Mouse (Mus musculus) right cerebral cortex, postnatal 25 days (tissue): Measurements from ENCODE around the gene Ftl1.

Source experiments
- DNase-seq: peaks from one replicate; pipeline ENCODE4 v3.0.0; 2022

Ftl1 gene

GRCm38 (mm10) chr7:45449974-45450373 is 9.7 kb downstream of the Ftl1 start:
- no peak for DNase-seq

DNA sequence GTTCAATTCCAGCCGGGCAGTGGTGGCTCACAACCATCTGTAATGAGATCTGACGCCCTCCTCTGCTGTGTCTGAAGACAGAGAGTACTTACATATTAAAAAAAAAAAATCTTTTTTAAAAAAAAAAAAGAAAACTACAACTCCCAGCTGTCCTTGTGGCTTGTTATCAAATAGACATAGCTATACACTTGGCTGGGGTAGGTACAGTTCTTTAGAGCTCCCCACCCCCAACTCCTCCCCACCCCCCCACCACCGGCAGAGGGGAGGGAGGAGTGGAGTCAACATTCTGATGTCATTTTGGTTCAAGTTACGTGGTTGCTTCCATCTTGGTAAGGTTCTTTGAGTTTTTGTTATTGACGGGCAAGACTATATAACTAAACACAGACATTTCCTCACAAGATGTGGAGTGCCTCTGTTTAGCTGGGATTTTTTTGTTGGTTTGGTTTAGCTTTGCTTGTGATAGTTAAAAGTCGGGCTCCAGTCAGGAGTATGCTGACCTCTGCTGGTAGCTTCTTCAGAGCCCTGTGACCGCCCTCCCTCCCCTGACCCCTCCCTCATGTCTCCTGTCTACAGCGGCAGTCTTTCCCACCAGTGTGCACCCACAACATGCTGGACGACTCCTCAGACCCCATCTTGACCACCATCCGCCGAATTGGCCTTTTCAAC is 12.2 kb downstream of the Ftl1 start:
- no peak for DNase-seq

DNA sequence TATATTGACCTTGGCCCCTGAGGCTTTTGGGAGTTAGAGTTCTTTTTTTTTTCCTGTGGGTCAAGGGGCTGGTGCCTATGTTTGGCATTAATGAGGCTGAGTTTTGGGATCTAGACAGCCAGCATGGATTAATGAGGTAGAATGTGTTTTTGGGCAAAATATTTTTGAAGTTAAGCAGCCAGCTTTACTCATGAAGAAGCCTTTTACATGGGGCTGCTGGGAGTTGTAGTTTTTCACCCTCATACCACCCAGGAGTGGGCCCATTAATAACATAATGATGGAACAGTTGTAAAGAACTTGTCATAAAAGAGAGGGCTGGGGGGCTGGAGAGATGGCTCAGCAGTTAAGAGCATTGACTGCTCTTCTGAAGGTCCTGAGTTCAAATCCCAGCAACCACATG is 13.1 kb downstream of the Ftl1 start:
- no peak for DNase-seq

DNA sequence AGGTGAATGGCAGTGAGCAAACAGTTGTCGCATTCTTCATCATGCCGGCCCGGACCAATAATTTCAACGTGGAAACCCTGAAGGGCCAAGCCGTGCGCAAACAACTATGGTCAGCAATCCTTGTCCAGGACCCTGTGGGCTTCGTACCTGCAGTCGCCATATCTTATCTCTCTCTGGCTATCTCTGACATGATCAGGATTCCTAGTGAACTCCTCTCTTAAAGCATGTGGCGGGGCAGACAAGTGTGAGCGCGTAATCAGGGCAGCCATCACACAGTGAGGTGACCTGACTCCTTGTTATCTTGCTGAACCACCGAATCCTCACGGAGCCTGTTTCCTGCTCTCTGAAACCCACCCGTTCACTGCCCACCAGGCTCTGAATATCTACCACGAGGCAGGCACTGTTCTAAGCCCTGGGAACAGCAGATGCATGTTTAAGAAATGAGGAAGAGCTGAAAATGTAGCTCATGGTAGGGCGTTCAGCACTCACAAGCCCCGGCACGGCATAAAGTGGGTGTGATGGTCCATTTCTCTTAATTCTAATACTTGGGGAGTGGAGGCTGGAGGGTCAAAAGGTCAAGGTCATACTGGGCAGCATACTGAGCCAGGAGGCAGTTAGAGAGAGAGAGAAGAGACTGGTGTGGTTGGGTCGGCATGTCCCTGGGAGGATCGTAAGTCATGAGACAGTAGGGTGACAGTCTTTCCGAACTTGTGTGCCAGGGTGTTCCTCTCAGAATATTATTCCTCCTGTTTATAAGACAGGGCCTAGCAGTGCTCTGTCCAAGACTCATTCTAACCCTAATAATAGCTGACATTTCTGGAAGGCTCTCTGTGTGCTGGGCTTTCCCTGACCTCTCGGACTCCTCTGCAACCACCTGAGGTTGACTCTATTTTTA is 15.9 kb downstream of the Ftl1 start:
- DNase-seq = no peak

GRCm38 (mm10) chr7:45437521-45438276 is 22.0 kb downstream of the Ftl1 start, which contains the start of gene Ruvbl2:
Gene Ruvbl2, minus strand, starts transcription at chr7:45438096.
- no peak for DNase-seq

DNA sequence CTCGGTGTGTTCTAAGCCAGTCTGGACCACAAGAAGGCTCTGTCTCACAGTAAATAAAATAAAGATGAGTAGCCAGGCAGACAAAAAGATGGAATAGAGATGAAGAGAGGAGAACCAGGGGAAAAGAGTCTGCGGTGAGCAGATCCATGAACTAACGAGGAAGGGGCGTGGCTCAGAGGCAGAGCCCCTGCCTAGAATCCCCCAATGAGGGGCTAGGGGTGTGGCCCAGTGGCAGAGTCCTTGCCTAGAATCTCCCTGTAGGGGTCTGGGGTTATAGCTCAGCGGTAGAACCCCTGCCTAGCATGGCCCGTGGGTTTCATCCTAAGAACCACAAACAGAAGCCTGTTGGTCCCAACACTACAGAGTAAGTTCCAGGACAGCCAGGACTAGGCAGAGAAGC is 22.6 kb downstream of the Ftl1 start:
- no peak for DNase-seq

DNA sequence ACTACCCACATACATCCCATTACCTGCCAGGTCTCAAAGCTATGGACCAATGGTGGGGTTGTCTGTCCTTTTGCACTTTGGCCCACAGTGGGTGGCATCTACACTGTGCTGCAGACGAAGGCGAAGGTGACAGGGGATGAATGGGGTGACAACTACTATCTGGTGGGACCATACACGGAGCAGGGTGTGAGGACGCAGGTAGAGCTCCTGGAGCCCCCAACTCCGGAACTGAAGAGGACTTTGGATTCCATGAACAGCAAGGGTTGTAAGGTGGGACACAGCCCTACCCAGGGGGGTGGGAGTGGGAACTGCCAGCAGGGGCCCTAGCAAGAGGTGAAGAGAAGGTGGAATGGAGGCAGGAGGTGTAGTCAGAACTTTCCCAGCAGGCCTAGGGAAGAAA is 23.2 kb downstream of the Ftl1 start:
- DNase-seq = no peak

DNA sequence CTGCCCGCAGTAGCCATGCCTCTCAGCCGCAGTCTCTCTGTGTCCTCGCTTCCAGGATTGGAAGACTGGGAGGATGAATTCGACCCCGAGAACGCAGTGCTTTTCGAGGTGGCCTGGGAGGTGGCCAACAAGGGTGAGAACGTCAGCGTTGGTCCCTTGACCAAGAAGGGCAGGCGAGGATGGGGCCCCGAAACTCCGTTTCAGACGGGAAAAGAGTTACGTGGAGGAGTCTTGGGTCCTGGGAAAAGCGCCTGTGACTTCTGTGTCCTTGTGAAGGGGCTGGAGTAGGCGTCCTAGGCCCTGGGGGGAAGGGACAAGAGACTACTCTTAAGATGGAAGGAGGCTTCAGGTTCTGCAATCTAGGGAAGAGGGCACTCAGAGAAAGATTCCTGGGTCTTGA is 24.6 kb downstream of the Ftl1 start:
- DNase-seq = no peak

DNA sequence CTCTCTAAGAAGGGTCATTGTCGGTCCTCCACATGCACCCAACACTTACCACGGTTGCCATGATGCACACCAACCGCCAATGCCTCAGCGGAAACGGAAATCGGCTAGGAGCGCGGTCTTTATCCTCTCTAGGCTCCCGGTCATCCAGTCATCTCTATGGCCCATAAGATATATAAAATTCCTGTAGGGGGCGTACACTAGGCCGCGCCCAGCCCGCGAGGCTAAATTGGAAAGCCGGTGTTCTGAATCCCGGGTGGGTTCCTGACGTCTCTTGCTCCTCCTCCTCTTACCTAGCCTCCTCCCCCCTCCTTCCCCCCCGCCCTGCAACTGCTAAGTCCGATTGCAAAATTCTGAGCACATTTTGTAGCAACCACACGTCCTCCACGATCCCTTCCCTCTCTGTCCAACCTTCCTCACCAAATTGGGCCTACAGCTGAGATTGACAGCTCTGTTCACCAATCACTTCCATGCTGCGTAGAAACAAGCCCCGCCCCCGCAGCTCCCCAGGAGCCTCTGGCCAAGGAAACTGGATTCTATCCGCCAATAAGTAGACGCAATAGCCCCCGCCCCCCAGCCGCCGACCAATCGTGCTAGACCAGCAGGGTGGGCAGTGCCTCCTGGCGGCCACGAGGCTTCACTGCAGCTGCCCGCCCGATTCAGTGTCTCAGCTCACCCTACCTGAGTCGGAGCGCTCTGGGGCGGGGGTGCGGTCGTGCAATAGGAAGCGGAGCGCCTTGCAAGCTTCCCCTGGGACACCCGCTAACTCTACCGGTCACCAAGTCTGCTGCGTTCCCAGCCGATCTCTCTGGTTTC is 25.3 kb downstream of the Ftl1 start, which contains the start of gene Gys1:
Gene Gys1, plus strand, starts transcription at position 642 of the 813 bp plus-strand sequence.
- DNase-seq = peak; percentile 100

- no peak for DNase-seq
Observed at GRCm38 (mm10) chr7:45433835-45434202, 25.9 kb downstream of the Ftl1 start.

GRCm38 (mm10) chr7:45426556-45426955 is 33.1 kb downstream of the Ftl1 start:
- DNase-seq = no peak

GRCm38 (mm10) chr7:45421194-45421593 is 38.5 kb downstream of the Ftl1 start:
- DNase-seq = no peak

GRCm38 (mm10) chr7:45420615-45420919 is 39.1 kb downstream of the Ftl1 start, which contains the start of gene Lhb:
Gene Lhb, plus strand, starts transcription at chr7:45420820.
- DNase-seq = no peak

DNA sequence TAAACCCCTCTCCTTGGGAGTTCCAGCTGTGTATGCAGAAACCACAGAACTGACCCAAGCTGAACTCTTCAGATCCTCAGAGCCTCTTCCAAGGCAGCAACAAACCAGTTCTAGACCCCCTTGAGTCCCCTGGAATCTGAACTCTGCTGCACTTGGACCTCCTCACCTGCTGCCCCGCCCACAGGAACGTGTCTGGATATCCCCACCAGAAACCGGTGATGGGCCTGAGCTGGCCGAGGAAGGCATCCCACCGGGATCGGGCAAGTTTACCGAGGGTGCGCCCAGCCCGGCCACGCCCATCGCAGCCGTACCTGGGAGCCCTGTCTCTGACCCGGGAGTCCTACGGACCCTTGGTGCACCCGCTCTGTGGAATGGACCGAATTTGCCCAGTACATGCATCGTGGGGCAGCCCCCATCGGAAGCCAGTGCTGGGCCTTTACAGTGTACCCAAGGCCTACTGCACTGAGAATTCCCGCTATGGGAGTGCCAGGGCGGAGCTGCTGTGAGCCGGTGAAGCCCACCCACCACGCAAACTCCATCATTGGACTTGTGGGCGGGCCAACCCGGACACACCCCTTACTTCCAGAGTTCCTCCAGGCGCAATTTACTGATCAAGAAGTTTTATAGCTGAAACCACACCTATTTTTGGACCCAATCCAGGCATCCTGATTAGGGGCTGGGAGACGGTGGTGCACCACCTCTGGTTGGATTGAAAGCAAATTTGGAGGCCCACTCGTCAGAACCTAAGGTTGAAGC is 39.6 kb downstream of the Ftl1 start:
- no peak for DNase-seq

DNA sequence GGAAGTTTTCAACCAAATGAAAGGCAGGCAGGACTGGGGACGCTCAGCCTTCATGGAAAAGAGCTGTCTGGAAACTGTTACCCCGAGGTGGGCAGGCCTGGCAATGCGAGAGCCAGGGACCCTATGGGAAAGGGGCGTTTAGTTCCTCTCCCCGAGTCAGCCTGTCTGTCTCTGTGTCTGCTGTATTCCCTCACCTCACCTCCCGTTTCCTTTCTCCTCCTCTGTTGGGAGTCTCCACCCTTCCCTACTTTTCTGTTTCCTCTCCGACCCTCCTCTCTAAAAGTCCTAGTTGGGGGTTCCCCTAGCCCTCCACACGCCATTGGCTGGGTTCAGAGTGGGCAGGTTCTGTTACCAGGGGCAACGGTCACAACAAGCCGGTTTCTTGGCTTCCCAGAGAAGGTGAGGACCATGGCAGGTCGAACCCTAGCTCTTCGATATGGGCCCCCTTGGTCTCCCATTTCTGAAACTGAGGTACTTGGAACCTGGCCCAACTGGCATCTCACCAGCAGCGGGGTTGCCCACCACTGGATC is 41.7 kb downstream of the Ftl1 start:
- DNase-seq = no peak

DNA sequence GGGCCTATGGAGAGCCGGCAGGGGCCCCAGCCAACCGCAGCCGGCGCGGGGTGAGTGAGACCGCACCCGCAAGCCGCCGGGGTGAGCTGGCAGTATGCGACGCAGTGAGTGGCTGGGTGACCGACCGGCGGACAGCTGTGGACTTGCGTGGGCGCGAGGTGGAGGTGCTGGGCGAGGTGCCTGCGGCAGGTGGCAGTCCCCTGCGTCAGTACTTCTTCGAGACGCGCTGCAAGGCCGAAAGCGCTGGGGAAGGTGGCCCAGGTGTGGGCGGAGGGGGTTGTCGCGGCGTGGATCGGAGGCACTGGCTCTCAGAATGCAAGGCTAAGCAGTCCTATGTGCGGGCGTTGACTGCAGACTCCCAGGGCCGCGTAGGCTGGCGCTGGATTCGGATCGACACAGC is 44.0 kb downstream of the Ftl1 start:
- peak; percentile 45 for DNase-seq

DNA sequence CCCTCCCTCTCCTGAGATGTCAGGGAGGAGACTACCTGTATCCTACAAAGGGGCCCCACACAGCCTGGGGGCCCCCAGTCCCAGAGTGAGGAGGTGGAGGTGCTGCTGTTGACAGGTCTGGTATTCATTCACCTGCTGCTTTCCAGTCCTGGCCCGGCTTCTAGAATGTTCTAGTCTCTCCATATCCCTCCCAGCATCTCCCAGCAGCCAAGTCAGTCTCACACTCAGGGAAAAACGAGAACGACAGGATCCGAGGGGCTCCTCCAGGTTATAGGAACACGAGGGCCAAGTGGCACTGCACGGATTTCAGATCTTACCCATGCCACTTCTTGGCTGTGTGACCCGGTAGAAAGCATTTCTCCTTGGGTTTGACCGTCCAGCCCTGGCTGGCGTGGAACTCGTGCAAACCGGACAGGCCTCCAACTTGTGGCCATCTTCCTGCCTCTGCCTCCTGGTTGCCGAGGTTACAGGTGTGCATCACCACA is 44.9 kb downstream of the Ftl1 start:
- no peak for DNase-seq

DNA sequence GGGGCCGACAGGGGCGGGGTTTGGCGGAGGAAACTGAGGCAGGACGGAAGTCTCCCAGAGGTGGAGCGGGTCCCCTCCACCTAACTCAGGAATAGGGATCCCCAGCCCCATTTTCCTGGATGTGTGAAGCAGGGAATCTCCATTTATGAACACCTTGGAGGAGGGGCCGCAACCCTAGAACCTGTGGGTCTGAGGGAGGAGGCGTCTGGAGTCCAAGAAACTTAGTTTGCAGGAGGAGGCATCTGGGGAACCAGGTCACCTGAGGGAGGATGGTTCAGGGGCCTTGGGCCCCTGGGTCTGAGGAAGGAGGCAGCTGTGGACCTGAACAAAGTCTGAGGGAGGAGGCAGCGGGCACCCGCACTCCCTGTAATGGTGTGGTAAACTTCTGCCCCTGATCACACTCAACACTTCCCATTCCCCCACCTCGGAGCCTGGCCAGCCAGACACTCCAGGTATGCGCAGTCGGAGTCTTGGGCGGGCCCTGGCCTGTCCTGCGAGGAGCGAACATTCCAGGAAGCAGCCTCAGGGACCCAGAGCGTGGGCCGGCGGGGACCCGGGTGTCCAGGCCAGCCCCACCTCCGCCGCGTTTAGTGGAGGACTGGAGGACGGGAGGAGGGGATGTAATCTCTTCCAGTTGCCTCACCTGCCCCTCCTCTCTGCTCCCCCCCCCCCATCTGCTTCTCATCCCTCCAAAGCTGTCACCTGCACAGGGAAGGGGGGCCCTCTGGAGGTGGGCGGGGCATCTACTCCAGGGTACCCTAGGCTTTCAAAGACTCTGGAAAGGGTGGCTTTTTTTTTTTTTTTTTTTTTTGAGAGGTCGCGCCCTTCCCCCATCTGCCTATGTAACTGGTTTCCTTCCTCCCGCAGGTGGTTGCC is 45.6 kb downstream of the Ftl1 start:
- no peak for DNase-seq

GRCm38 (mm10) chr7:45413113-45413863 is 46.4 kb downstream of the Ftl1 start, which contains the start of gene Ntf5:
Gene Ntf5, plus strand, starts transcription at chr7:45413695.
- DNase-seq = no peak

GRCm38 (mm10) chr7:45412421-45412820 is 47.3 kb downstream of the Ftl1 start:
- DNase-seq = no peak
